Mouse (Mus musculus) left cerebral cortex, adult 9 months (tissue): ENCODE results near the gene Rere.
"Not testable (repeated sequence)": the region's sequence is repeated elsewhere in the genome, so short reads cannot be mapped to it uniquely, and the experiment has no call there.

Source experiments
- DNase-seq, 2 experiments: peaks; one replicate each; pipeline ENCODE4 v3.0.0; 2022; ENCODE audit warnings: low spot score in 2 of 2

Rere gene

GRCm38 (mm10) chr4:150254416-150254815 lies 27.0 kb upstream of the Rere start:
- DNase-seq = no peak

DNA sequence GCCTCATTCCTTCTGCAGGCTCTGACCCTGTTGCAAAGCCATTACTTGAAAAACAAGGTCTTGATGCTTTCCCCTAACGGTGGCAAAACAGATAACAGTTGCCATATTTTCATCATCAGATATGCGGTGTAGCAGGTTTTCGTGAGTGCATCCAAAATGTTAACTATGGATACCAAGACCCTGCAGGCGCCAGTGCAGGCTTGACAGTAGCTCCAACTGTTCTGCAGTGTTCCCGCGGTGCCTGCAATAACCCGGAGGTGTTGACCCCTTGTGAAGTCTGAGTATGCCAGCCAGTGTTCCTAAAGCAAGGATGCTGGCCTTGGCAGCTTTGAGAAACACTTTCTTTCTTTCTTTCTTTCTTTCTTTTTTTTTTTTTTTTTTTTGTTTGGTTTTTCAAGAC lies 26.3 kb upstream of the Rere start:
- DNase-seq = no peak

GRCm38 (mm10) chr4:150257252-150258204 lies 23.9 kb upstream of the Rere start:
- peak in 1 of 2 experiments; percentile 71 for DNase-seq

DNA sequence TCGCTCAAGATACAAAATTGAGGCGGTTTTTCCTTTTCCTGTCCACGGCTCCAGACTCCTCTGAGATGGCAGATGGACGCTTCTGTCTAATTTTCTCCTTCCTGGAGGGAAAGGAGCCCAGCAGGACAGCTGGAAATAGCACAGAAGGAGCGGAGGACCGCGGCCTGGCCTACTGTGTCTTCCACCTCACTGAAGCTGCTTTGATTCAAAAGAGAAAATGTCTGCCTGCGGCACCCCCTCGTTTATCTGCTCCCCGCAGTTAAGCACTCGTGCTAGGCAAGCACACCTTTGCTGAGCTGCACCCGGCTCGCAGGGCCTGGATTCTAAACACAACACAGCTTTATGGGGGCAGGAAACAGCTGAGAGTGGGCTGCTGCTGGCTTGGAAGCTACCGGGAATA lies 23.1 kb upstream of the Rere start:
- DNase-seq = peak in 1 of 2 experiments; percentile 39

- DNase-seq = no peak
These were observed 21.9 kb upstream of the Rere start for GRCm38 (mm10) chr4:150259577-150259976.

- DNase-seq = no peak
These were observed 21.3 kb upstream of the Rere start for GRCm38 (mm10) chr4:150260111-150260510.

DNA sequence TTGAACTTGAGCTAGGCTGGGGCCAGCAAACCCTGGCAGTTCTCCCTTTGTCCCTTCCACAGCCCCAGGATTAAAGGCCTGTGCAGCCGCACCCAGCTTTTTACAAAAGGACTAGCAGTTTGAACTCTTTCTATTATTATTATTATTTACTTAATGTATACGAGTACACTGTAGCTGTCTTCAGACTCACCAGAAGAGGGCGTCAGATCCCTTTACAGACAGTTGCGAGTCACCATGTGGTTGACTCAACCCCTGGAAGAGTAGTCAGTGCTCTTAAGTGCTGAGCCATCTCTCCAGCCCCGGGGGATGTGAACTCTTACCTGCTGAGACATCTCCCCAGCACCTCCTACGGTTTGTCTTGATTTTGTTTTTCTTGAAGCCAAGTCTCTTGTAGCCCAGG lies 20.7 kb upstream of the Rere start:
- no peak for DNase-seq

- DNase-seq = no peak
These were observed 19.1 kb upstream of the Rere start for GRCm38 (mm10) chr4:150262301-150262700.

DNA sequence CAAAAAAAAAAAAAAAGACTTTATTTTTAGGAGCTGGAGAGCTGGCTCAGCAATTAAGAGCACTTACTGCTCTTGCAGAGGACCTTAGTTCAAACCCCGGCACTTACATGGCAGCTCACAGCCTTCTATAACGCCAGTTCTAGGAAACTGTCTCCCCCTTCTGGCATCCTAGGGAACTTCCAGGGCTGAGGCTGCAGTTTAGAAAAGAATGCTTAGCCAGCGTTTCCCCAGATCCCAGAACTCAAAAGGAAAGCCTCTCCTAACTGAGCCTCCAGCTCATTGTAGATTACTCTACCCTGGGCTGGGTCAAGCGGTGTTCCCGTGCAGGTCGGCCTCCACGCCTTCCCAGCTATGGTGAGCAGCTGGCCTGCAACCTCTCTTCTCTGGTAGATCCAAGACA lies 16.5 kb upstream of the Rere start:
- DNase-seq = no peak

GRCm38 (mm10) chr4:150265471-150265870 lies 16.0 kb upstream of the Rere start:
- DNase-seq = no peak

- DNase-seq = no peak
These were observed 14.7 kb upstream of the Rere start for GRCm38 (mm10) chr4:150266655-150267223.

DNA sequence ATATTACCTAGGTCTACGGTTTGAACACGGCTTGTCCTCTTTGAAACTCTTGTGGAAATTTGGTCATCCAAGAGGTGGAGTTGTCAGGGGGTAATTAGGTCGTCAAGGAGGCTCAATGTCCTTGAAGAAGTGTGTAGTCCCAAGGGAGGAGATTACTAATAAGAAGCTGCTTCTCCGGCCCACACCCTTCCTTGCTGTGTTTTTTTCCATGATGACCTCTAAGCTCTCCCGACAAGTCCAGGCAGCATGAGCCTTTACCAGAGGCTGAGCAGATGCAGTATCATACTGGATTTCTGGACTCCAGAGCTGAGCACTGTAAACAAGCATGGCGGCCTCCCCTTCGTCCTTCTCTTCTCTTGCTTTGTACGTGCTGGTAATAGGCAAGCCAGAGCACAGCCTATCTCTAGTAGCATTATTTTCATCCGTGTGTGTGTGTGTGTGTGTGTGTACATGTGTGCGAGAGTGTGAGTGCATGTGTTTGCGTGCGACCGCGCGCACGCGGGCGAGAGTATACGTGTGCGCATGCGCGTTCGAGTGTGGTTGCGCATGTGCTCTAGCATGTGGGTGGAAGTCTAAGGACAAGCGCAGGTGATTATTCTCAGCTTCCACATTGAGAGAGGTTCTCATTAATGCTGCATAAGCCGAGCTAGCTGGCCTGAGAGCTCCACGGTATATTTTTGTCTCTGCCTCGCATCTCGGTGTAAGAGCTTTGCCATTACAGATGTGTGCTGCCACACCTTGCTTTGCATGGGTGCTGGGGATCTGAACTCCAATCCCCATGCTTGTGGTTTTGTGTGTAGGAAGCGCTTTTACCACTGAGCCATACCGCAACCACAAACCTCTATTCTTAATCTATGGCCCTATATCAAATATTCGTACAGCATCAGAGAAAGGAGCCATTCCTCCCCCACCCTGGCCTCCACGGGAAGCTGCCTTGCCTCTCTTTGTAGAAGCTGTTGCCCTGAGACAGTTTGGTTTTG lies 12.5 kb upstream of the Rere start:
- DNase-seq = no peak

GRCm38 (mm10) chr4:150269679-150270078 lies 11.8 kb upstream of the Rere start:
- DNase-seq = no peak

DNA sequence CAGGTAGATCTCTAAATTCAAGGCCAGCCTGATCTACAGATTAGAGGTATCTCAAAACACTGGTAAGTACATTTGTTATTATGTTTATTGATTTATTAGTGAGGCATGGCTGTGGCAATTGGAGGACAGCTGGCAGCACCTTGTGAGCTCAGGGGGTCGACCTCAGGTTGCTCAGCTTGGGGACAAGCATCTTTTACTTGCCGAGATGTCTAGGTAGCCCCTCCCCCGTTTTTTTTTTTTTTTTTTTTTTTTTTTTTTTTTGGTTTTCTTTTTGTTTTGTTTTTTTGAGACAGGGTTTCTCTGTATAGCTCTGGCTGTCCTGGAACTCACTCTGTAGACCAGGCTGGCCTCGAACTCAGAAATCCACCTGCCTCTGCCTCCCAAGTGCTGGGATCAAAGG lies 10.7 kb upstream of the Rere start:
- DNase-seq = not testable (repeated sequence)

DNA sequence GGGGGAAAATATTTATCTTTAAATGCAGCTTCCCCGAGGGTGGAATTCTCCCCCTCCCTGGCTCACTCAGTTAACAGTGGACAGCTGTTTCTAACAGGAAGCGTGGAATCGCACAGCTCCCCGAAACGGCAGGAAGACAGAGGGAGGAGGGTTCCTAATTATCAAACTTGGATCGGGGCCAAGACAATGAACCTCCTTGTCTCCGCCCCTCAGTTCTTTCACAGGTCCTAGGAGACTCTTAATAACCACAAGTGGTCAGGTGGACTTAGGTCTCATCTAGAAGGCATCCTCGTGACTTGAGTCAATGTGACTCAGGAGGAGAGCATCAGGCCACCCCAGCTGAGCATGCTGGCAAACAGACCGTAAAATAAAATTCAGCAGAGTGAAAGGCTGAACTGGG lies 8.7 kb upstream of the Rere start:
- no peak for DNase-seq

GRCm38 (mm10) chr4:150275531-150275930 lies 5.9 kb upstream of the Rere start:
- DNase-seq = no peak

DNA sequence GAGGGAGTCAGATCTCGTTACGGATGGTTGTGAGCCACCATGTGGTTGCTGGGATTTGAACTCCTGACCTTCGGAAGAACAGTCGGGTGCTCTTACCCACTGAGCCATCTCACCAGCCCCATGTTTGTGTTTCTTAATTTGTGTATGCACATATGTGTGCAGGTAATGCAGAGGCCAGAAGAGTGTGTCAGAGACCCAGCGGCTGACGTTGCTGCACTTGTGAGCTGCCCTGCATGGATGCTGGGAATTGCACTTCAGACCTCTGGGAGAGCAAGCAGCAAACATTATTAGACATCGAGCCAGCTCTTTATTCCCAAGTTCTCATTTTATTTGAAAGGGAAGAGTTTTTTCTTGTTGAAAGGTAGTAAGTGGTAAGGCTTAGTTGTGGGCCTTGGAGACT lies 2.1 kb upstream of the Rere start:
- not testable (repeated sequence) for DNase-seq

- DNase-seq = no peak
These were observed 1.4 kb upstream of the Rere start for GRCm38 (mm10) chr4:150280002-150280401.

- no peak for DNase-seq
These were observed 987 bp upstream of the Rere start for GRCm38 (mm10) chr4:150280459-150280858.

DNA sequence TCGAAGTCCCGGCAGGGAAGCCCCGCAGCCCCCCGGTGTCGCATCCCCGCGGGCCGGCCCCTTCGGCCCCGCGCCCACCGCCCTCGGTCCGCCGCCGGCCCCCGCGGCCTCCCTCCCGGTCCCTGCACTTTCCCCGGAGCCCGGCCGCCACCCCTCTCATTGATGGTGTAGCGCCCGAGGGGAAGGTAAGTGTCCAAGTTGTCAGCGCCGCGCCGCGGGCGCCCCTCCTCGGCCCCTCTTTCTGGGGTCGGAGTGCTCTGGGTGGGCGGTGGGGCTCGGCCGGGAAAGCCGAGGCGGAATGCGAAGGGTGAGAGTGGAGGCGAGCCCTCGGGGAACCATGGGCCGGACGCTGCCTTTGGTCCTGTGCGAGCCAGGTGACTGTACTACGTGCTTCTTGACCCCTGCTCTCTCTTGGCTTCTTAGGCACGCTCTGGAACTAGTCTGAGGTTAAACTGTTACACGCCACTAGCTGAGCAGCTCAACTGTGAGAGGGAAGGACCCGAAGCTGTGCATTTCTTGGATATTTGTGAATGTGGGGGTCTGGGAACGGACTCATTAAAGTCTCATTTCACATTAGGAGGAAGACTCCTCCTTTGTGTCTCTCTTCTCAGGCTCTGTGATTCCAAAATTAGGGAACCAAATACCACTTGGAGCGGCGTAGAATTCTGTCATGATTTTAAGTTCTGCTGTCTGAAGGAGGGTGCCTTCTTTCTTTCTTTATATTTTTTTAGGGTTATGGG lies 615 bp downstream of the Rere start:
- peak in 1 of 2 experiments; percentile 31 for DNase-seq

GRCm38 (mm10) chr4:150282631-150283334 lies 1.3 kb downstream of the Rere start:
- DNase-seq = no peak
